Mouse (Mus musculus): ENCODE measurements around the gene Slc9a7. TPM values are rescaled to one million over a fixed set of nuclear protein-coding genes. Genes with fewer than 3 reads are reported as not detected.

Slc9a7 gene
- polyA plus RNA-seq, 1 experiment from 2014 or later = 8.2 TPM

GRCm38 (mm10) chrX:20221486-20221885 lies 70.1 kb downstream of the Slc9a7 start:
- no peak for ATAC-seq (ENCODE audit: insufficient number of reproducible peaks, insufficient read depth, low FRiP score, low read depth)
- H3K27ac ChIP-seq (replicated peaks in 1 of 2; ENCODE audit: control insufficient read depth in 1 of 2, insufficient read depth in 1 of 2, low read depth in 2 of 2, low read length in 2 of 2) = no peak overlapping the region
- H3K36me3 ChIP-seq (ENCODE audit: control insufficient read depth, insufficient read depth, low read length) = no peaks in the 10 kb centered on the region
- WGBS = 87% methylated on average over 2 of the region's 2 CpGs
- H3K4me3 ChIP-seq (ENCODE audit: control insufficient read depth in 1 of 2, insufficient read depth in 1 of 2, low read depth in 1 of 2, low read length in 2 of 2) = no peak overlapping the region
- H3K4me2 ChIP-seq (ENCODE audit: low read length) = no peak overlapping the region
- H3K27me3 ChIP-seq (ENCODE audit: control insufficient read depth, insufficient read depth, low read length) = no peaks in the 10 kb centered on the region
- no peaks in the 10 kb centered on the region for H3K9me3 ChIP-seq (ENCODE audit: control insufficient read depth, low read length)
- H3K4me1 ChIP-seq (ENCODE audit: control insufficient read depth in 2 of 2, insufficient read depth in 2 of 2, low read length in 2 of 2) = no peaks in the 10 kb centered on the region
- H3K9ac ChIP-seq (ENCODE audit: low read length) = no peak overlapping the region

- Histone ChIP-seq H3K4me2 (ENCODE audit: low read length) (no peak overlapping the region), H3K9ac (ENCODE audit: low read length) (no peak overlapping the region), H3K36me3 (ENCODE audit: control insufficient read depth, insufficient read depth, low read length) (no peaks in the 10 kb centered on the region), H3K4me1 (ENCODE audit: control insufficient read depth in 2 of 2, insufficient read depth in 2 of 2, low read length in 2 of 2) (no peaks in the 10 kb centered on the region), H3K9me3 (ENCODE audit: control insufficient read depth, low read length) (no peaks in the 10 kb centered on the region), H3K27ac (replicated peaks in 1 of 2; ENCODE audit: control insufficient read depth in 1 of 2, insufficient read depth in 1 of 2, low read depth in 2 of 2, low read length in 2 of 2) (no peak overlapping the region), H3K4me3 (ENCODE audit: control insufficient read depth in 1 of 2, insufficient read depth in 1 of 2, low read depth in 1 of 2, low read length in 2 of 2) (no peak overlapping the region), H3K27me3 (ENCODE audit: control insufficient read depth, insufficient read depth, low read length) (no peaks in the 10 kb centered on the region)
- WGBS = 65% methylated on average over 3 of the region's 3 CpGs
- ATAC-seq (ENCODE audit: insufficient number of reproducible peaks, insufficient read depth, low FRiP score, low read depth) = no peak
These were observed 106.0 kb downstream of the Slc9a7 start for GRCm38 (mm10) chrX:20185616-20186015.

- no peak overlapping the region for H3K27ac ChIP-seq (replicated peaks in 1 of 2; ENCODE audit: control insufficient read depth in 1 of 2, insufficient read depth in 1 of 2, low read depth in 2 of 2, low read length in 2 of 2)
- no peaks in the 10 kb centered on the region for H3K9me3 ChIP-seq (ENCODE audit: control insufficient read depth, low read length)
- no peaks in the 10 kb centered on the region for H3K36me3 ChIP-seq (ENCODE audit: control insufficient read depth, insufficient read depth, low read length)
- no peaks in the 10 kb centered on the region for H3K27me3 ChIP-seq (ENCODE audit: control insufficient read depth, insufficient read depth, low read length)
- no peaks in the 10 kb centered on the region for H3K4me1 ChIP-seq (ENCODE audit: control insufficient read depth in 2 of 2, insufficient read depth in 2 of 2, low read length in 2 of 2)
- no peak overlapping the region for H3K4me2 ChIP-seq (ENCODE audit: low read length)
- no peak for ATAC-seq (ENCODE audit: insufficient number of reproducible peaks, insufficient read depth, low FRiP score, low read depth)
- 55% methylated on average over 1 of the region's 1 CpGs for WGBS
- H3K4me3 ChIP-seq (ENCODE audit: control insufficient read depth in 1 of 2, insufficient read depth in 1 of 2, low read depth in 1 of 2, low read length in 2 of 2) = no peak overlapping the region
- no peak overlapping the region for H3K9ac ChIP-seq (ENCODE audit: low read length)
These were observed 114.8 kb downstream of the Slc9a7 start for GRCm38 (mm10) chrX:20176792-20177191.

- Histone ChIP-seq H3K9me3 (ENCODE audit: control insufficient read depth, low read length) (no peaks in the 10 kb centered on the region), H3K4me1 (ENCODE audit: control insufficient read depth in 2 of 2, insufficient read depth in 2 of 2, low read length in 2 of 2) (no peaks in the 10 kb centered on the region), H3K4me3 (ENCODE audit: control insufficient read depth in 1 of 2, insufficient read depth in 1 of 2, low read depth in 1 of 2, low read length in 2 of 2) (no peak overlapping the region), H3K9ac (ENCODE audit: low read length) (no peak overlapping the region), H3K36me3 (ENCODE audit: control insufficient read depth, insufficient read depth, low read length) (no peaks in the 10 kb centered on the region), H3K4me2 (ENCODE audit: low read length) (no peak overlapping the region), H3K27me3 (ENCODE audit: control insufficient read depth, insufficient read depth, low read length) (no peaks in the 10 kb centered on the region), H3K27ac (replicated peaks in 1 of 2; ENCODE audit: control insufficient read depth in 1 of 2, insufficient read depth in 1 of 2, low read depth in 2 of 2, low read length in 2 of 2) (no peak overlapping the region)
- no peak for ATAC-seq (ENCODE audit: insufficient number of reproducible peaks, insufficient read depth, low FRiP score, low read depth)
These were observed 123.2 kb downstream of the Slc9a7 start for GRCm38 (mm10) chrX:20168430-20168829.

GRCm38 (mm10) chrX:20164984-20165383 lies 126.6 kb downstream of the Slc9a7 start:
- ATAC-seq (ENCODE audit: insufficient number of reproducible peaks, insufficient read depth, low FRiP score, low read depth) = no peak
- H3K27ac ChIP-seq (replicated peaks in 1 of 2; ENCODE audit: control insufficient read depth in 1 of 2, insufficient read depth in 1 of 2, low read depth in 2 of 2, low read length in 2 of 2) = no peak overlapping the region
- H3K36me3 ChIP-seq (ENCODE audit: control insufficient read depth, insufficient read depth, low read length) = no peaks in the 10 kb centered on the region
- H3K9me3 ChIP-seq (ENCODE audit: control insufficient read depth, low read length) = no peaks in the 10 kb centered on the region
- no peak overlapping the region for H3K9ac ChIP-seq (ENCODE audit: low read length)
- no peak overlapping the region for H3K4me2 ChIP-seq (ENCODE audit: low read length)
- H3K4me1 ChIP-seq (ENCODE audit: control insufficient read depth in 2 of 2, insufficient read depth in 2 of 2, low read length in 2 of 2) = no peaks in the 10 kb centered on the region
- no peak overlapping the region for H3K4me3 ChIP-seq (ENCODE audit: control insufficient read depth in 1 of 2, insufficient read depth in 1 of 2, low read depth in 1 of 2, low read length in 2 of 2)
- H3K27me3 ChIP-seq (ENCODE audit: control insufficient read depth, insufficient read depth, low read length) = no peaks in the 10 kb centered on the region
- WGBS = 44% methylated on average over 3 of the region's 3 CpGs

GRCm38 (mm10) chrX:20162322-20162711 lies 129.3 kb downstream of the Slc9a7 start:
- WGBS = 10% methylated on average over 4 of the region's 4 CpGs
- no peaks in the 10 kb centered on the region for H3K27me3 ChIP-seq (ENCODE audit: control insufficient read depth, insufficient read depth, low read length)
- no peaks in the 10 kb centered on the region for H3K4me1 ChIP-seq (ENCODE audit: control insufficient read depth in 2 of 2, insufficient read depth in 2 of 2, low read length in 2 of 2)
- no peaks in the 10 kb centered on the region for H3K36me3 ChIP-seq (ENCODE audit: control insufficient read depth, insufficient read depth, low read length)
- H3K27ac ChIP-seq (replicated peaks in 1 of 2; ENCODE audit: control insufficient read depth in 1 of 2, insufficient read depth in 1 of 2, low read depth in 2 of 2, low read length in 2 of 2) = no peak overlapping the region
- ATAC-seq (ENCODE audit: insufficient number of reproducible peaks, insufficient read depth, low FRiP score, low read depth) = no peak
- no peak overlapping the region for H3K4me2 ChIP-seq (ENCODE audit: low read length)
- H3K4me3 ChIP-seq (ENCODE audit: control insufficient read depth in 1 of 2, insufficient read depth in 1 of 2, low read depth in 1 of 2, low read length in 2 of 2) = no peak overlapping the region
- no peaks in the 10 kb centered on the region for H3K9me3 ChIP-seq (ENCODE audit: control insufficient read depth, low read length)
- no peak overlapping the region for H3K9ac ChIP-seq (ENCODE audit: low read length)

- H3K27me3 ChIP-seq (ENCODE audit: control insufficient read depth, insufficient read depth, low read length) = no peaks in the 10 kb centered on the region
- H3K4me2 ChIP-seq (ENCODE audit: low read length) = no peak overlapping the region
- no peaks in the 10 kb centered on the region for H3K9me3 ChIP-seq (ENCODE audit: control insufficient read depth, low read length)
- no peak overlapping the region for H3K27ac ChIP-seq (replicated peaks in 1 of 2; ENCODE audit: control insufficient read depth in 1 of 2, insufficient read depth in 1 of 2, low read depth in 2 of 2, low read length in 2 of 2)
- H3K4me3 ChIP-seq (ENCODE audit: control insufficient read depth in 1 of 2, insufficient read depth in 1 of 2, low read depth in 1 of 2, low read length in 2 of 2) = no peak overlapping the region
- H3K36me3 ChIP-seq (ENCODE audit: control insufficient read depth, insufficient read depth, low read length) = no peaks in the 10 kb centered on the region
- no peaks in the 10 kb centered on the region for H3K4me1 ChIP-seq (ENCODE audit: control insufficient read depth in 2 of 2, insufficient read depth in 2 of 2, low read length in 2 of 2)
- WGBS = 45% methylated on average over 9 of the region's 9 CpGs
- no peak for ATAC-seq (ENCODE audit: insufficient number of reproducible peaks, insufficient read depth, low FRiP score, low read depth)
- H3K9ac ChIP-seq (ENCODE audit: low read length) = no peak overlapping the region
These were observed 129.8 kb downstream of the Slc9a7 start for GRCm38 (mm10) chrX:20161687-20162321.

- H3K36me3 ChIP-seq (ENCODE audit: control insufficient read depth, insufficient read depth, low read length) = no peaks in the 10 kb centered on the region
- no peaks in the 10 kb centered on the region for H3K4me1 ChIP-seq (ENCODE audit: control insufficient read depth in 2 of 2, insufficient read depth in 2 of 2, low read length in 2 of 2)
- H3K9me3 ChIP-seq (ENCODE audit: control insufficient read depth, low read length) = no peaks in the 10 kb centered on the region
- WGBS = 61% methylated on average over 1 of the region's 1 CpGs
- no peaks in the 10 kb centered on the region for H3K27me3 ChIP-seq (ENCODE audit: control insufficient read depth, insufficient read depth, low read length)
- H3K9ac ChIP-seq (ENCODE audit: low read length) = no peak overlapping the region
- no peak for ATAC-seq (ENCODE audit: insufficient number of reproducible peaks, insufficient read depth, low FRiP score, low read depth)
- no peak overlapping the region for H3K4me2 ChIP-seq (ENCODE audit: low read length)
- 0 out of 4 replicates have a peak overlapping the region, but pooled peaks of 1 of the 2 experiments have one; percentile 19 for H3K27ac ChIP-seq (replicated peaks in 1 of 2; ENCODE audit: control insufficient read depth in 1 of 2, insufficient read depth in 1 of 2, low read depth in 2 of 2, low read length in 2 of 2)
- H3K4me3 ChIP-seq (ENCODE audit: control insufficient read depth in 1 of 2, insufficient read depth in 1 of 2, low read depth in 1 of 2, low read length in 2 of 2) = no peak overlapping the region
These were observed 131.3 kb downstream of the Slc9a7 start for GRCm38 (mm10) chrX:20160301-20160700.

All from heart, embryonic 14.5 days (tissue).